Mouse (Mus musculus): ENCODE measurements around the gene Akap2. TPM values are rescaled to one million over a fixed set of nuclear protein-coding genes. Genes with fewer than 3 reads are reported as not detected.

The Akap2 gene
- polyA plus RNA-seq, 1 experiment from 2014 or later = 38.2 TPM

DNA sequence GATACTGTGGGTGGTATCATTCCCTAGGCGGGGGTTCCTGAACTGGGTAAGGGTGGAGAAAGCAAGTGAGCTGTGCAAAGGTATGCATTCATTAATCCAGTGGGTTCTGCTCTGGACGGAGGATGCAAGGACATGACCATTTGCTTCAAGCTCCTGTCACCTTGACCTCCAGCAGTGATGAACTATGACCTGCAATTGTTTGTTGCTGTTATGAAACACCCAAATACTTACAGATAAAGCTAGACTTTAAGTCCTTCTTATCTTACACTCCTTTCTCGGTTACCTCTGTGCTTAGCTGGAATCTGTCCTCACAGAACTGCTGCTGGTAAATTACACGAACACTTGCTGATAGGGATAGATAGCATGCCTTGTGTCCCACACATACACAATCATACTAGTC is 223.2 kb downstream of the Akap2 start:
- no peak overlapping the region for H3K27ac ChIP-seq (ENCODE audit: low read depth, low read length)
- ATAC-seq (ENCODE audit: low FRiP score) (no peak), DNase-seq (ENCODE audit: low spot score) (no peak)
- H3K4me3 ChIP-seq (ENCODE audit: low read depth, low read length) = no peak overlapping the region
- no peaks in the 10 kb centered on the region for H3K9me3 ChIP-seq (ENCODE audit: control insufficient read depth, low read length)
- H3K4me1 ChIP-seq (replicated peaks; ENCODE audit: control insufficient read depth, insufficient read depth, low read length) = no peaks in the 10 kb centered on the region
- no peaks in the 10 kb centered on the region for H3K27me3 ChIP-seq (ENCODE audit: control insufficient read depth, insufficient read depth, low read length)
- WGBS = 91% methylated on average over 4 of the region's 4 CpGs
- H3K9ac ChIP-seq (ENCODE audit: low read depth, low read length) = no peak overlapping the region
- H3K4me2 ChIP-seq (replicated peaks; ENCODE audit: low read depth, low read length) = no peak overlapping the region
- no peaks in the 10 kb centered on the region for H3K36me3 ChIP-seq (ENCODE audit: control insufficient read depth, insufficient read depth, low read length)

DNA sequence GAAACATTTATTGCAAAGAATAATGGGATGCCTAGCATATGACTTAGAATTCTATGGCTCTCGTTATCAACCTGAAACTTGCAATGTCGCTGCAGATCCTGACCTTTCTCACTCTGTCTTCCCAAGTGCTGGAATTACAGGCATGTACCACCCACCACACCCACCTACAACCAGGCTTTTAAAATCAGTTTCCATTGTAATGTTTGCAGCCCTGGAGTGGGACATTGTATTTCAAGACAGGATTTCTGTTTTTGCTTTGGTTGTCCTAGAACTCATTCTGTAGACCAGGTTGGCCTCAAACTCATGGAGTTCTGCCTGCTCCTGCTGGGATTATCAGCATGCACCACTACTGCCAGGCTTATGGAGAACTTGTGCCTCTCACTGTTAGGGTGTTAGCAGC is 225.4 kb downstream of the Akap2 start:
- Histone ChIP-seq H3K4me2 (replicated peaks; ENCODE audit: low read depth, low read length) (no peak overlapping the region), H3K4me3 (ENCODE audit: low read depth, low read length) (no peak overlapping the region), H3K36me3 (ENCODE audit: control insufficient read depth, insufficient read depth, low read length) (peaks cover 5% of the 10 kb centered on the region; the same call in 1 of the 2 replicates), H3K9me3 (ENCODE audit: control insufficient read depth, low read length) (no peaks in the 10 kb centered on the region), H3K4me1 (replicated peaks; ENCODE audit: control insufficient read depth, insufficient read depth, low read length) (no peaks in the 10 kb centered on the region), H3K9ac (ENCODE audit: low read depth, low read length) (no peak overlapping the region), H3K27ac (ENCODE audit: low read depth, low read length) (no peak overlapping the region), H3K27me3 (ENCODE audit: control insufficient read depth, insufficient read depth, low read length) (no peaks in the 10 kb centered on the region)
- WGBS = 91% methylated on average over 2 of the region's 2 CpGs
- DNase-seq (ENCODE audit: low spot score) (no peak), ATAC-seq (ENCODE audit: low FRiP score) (no peak)

Other genes with a start within 250 kb of the Akap2 start
- gene Pakap, start 149.5 kb upstream of the Akap2 start, polyA plus RNA-seq (2014; fragmentation: Nextera tagmentation; extraction: Ambion mirVana) = 23.9 and 24.7 TPM in 2 replicates
- gene D630039A03Rik, start 198.6 kb downstream of the Akap2 start, polyA plus RNA-seq (2014; fragmentation: Nextera tagmentation; extraction: Ambion mirVana) = 0.13 and 0.31 TPM in 2 replicates
- 393 and 394 TPM in 2 replicates for gene Txn1, start 238.8 kb downstream of the Akap2 start, polyA plus RNA-seq (2014; fragmentation: Nextera tagmentation; extraction: Ambion mirVana)